Mouse (Mus musculus): ENCODE data around the gene Klhl35. TPM values are rescaled to one million over a fixed set of nuclear protein-coding genes. Genes with fewer than 3 reads are reported as not detected.

Gene Klhl35
- polyA plus RNA-seq, 1 experiment from 2014 or later: 0.84 TPM

DNA sequence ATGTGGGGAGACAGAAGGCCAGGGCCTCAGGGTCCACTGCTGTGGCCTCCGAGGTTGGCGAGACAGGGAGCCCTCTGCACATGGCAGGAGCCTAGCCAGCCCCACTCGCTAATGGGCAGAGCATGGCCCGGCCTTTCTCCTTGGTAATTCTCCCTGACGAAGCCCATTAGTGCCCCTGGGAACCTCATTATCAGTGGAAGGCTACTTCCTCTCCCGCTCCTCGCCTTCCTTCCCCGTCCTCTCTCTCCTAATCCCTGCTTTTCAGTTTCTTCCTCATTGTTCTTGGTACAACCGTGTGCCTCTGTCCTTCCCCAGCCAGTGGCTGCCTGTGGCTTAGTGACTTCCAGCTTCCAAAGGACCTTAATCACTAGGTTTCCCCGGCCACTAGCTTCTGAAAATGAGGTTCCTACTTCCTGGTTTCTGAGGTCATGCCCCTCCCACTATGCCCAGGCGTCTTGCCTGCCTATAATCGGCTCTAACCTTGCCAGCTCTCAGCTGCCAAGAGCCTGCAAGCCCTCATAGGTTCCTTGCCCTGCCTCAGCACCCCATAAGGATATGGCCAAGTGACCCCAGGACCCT, 31.0 kb upstream of the Klhl35 start:
- WGBS: 35% methylated on average over 12 of the region's 12 CpGs
- Histone ChIP-seq H3K27ac (no peak overlapping the region), H3K4me1 (peaks cover 31% of the 10 kb centered on the region), H3K9me3 (no peaks in the 10 kb centered on the region), H3K4me3 (no peak overlapping the region), H3K36me3 (no peaks in the 10 kb centered on the region), H3K4me2 (no peak overlapping the region), H3K27me3 (no peaks in the 10 kb centered on the region), H3K9ac (no peak overlapping the region)
- no peak for ATAC-seq (ENCODE audit: insufficient number of reproducible peaks, insufficient read depth, low FRiP score, low TSS enrichment, low read depth)

- Histone ChIP-seq H3K9me3 (no peaks in the 10 kb centered on the region), H3K4me3 (no peak overlapping the region), H3K27me3 (no peaks in the 10 kb centered on the region), H3K9ac (no peak overlapping the region), H3K4me2 (no peak overlapping the region), H3K27ac (no peak overlapping the region), H3K4me1 (peaks cover 32% of the 10 kb centered on the region), H3K36me3 (no peaks in the 10 kb centered on the region)
- ATAC-seq (ENCODE audit: insufficient number of reproducible peaks, insufficient read depth, low FRiP score, low TSS enrichment, low read depth): no peak
- 11% methylated on average over 4 of the region's 4 CpGs for WGBS
Measured at GRCm38 (mm10) chr7:99436530-99436929, 29.3 kb upstream of the Klhl35 start.

DNA sequence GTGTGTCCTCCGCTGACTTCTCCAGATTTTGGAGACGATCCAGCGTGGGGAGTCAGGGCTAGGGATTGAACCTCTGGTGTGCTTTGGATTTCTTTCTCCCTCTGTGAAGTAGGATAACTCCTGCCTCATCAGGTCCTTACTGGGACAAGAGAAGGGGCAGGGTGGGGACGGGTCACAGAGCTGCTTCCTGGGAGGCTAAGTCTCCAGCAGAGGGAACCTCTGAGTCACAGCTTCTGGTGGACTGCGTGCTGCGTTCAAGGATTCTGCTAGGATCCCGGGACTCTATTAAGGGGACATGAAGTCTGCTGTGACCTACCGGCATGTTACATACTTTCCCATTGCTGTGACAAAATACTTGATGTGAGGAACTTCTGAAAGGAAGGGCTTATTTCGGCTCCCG, 26.9 kb upstream of the Klhl35 start:
- H3K4me2 ChIP-seq: no peak overlapping the region
- peaks cover 30% of the 10 kb centered on the region for H3K4me1 ChIP-seq

DNA sequence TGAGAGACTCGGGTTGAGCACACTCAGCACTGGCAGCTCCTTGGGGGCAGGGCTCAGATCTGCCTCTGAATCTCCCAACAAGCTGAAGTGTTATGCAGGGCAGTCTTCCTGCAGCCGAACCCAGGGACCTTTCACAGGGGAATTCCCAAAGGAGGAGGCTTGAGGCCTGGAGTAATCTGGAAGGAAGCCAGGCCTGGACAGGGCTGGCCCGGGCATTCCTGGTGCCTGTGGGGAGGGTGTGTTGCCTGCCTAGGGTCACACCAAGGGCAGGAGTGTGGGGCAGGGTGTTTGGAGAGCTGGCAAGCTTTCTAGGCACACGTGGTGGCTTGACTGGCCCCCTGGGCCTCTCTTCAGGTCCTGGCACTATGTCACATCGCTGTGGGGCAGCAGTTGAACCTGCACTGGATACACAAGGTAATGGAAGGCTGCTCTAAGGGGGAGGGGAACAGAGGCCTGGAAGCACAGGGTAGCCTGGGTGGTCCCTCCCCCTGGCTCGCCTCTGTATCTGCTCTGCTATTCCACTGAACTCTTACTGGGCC, 24.2 kb upstream of the Klhl35 start:
- Histone ChIP-seq H3K4me3 (no peak overlapping the region), H3K36me3 (no peaks in the 10 kb centered on the region), H3K27me3 (no peaks in the 10 kb centered on the region), H3K9me3 (no peaks in the 10 kb centered on the region), H3K27ac (no peak overlapping the region), H3K9ac (peak overlapping the region; percentile 49; the same call in 1 of the 2 replicates), H3K4me2 (no peak overlapping the region), H3K4me1 (peaks cover 28% of the 10 kb centered on the region)
- 20% methylated on average over 6 of the region's 6 CpGs for WGBS
- ATAC-seq (ENCODE audit: insufficient number of reproducible peaks, insufficient read depth, low FRiP score, low TSS enrichment, low read depth): no peak

More for the DNA sequence above, 26.9 kb upstream of the Klhl35 start:
- Histone ChIP-seq H3K27me3 (no peaks in the 10 kb centered on the region), H3K4me3 (no peak overlapping the region), H3K36me3 (no peaks in the 10 kb centered on the region), H3K27ac (no peak overlapping the region), H3K9me3 (no peaks in the 10 kb centered on the region), H3K9ac (no peak overlapping the region)
- no peak for ATAC-seq (ENCODE audit: insufficient number of reproducible peaks, insufficient read depth, low FRiP score, low TSS enrichment, low read depth)
- 71% methylated on average over 10 of the region's 10 CpGs for WGBS

DNA sequence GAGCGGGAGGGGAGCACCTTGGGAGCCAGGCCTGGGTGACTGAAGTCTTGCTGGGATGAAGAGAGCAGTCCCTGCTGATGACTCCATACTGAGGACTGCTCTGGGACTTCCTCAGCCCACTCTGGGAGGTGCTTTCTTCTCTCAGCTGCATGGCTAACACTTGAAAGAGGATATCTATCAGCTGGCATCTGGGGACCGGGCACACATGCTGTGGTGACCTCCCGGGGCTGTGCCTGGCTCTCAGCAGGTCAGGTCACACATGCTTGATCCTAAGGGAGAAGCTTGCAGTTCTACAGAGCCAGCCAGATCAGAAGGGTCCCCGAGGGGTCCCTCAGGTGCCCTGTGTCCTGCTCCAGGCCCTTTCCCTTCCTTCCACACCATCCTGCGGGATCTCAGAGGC, 22.6 kb upstream of the Klhl35 start:
- Histone ChIP-seq H3K27ac (peak overlapping the region; percentile 22; the same call in 1 of the 2 replicates), H3K4me3 (no peak overlapping the region), H3K27me3 (no peaks in the 10 kb centered on the region), H3K36me3 (no peaks in the 10 kb centered on the region), H3K9me3 (no peaks in the 10 kb centered on the region), H3K4me1 (peaks cover 23% of the 10 kb centered on the region), H3K9ac (peak overlapping the region; percentile 32; the same call in 1 of the 2 replicates), H3K4me2 (no peak overlapping the region)
- no peak for ATAC-seq (ENCODE audit: insufficient number of reproducible peaks, insufficient read depth, low FRiP score, low TSS enrichment, low read depth)
- 51% methylated on average over 5 of the region's 5 CpGs for WGBS

- Histone ChIP-seq H3K4me3 (no peak overlapping the region), H3K4me1 (peaks cover 23% of the 10 kb centered on the region), H3K9ac (no peak overlapping the region), H3K9me3 (no peaks in the 10 kb centered on the region), H3K4me2 (no peak overlapping the region), H3K27me3 (no peaks in the 10 kb centered on the region), H3K27ac (no peak overlapping the region), H3K36me3 (no peaks in the 10 kb centered on the region)
- no peak for ATAC-seq (ENCODE audit: insufficient number of reproducible peaks, insufficient read depth, low FRiP score, low TSS enrichment, low read depth)
- 75% methylated on average over 6 of the region's 6 CpGs for WGBS
Measured at GRCm38 (mm10) chr7:99444012-99444411, 21.8 kb upstream of the Klhl35 start.

- no peak overlapping the region for H3K4me3 ChIP-seq
- no peaks in the 10 kb centered on the region for H3K36me3 ChIP-seq
- H3K27me3 ChIP-seq: no peaks in the 10 kb centered on the region
- no peak overlapping the region for H3K4me2 ChIP-seq
- H3K4me1 ChIP-seq: peaks cover 23% of the 10 kb centered on the region
- peak overlapping the region; percentile 55; the same call in 1 of the 2 replicates for H3K9ac ChIP-seq
- no peaks in the 10 kb centered on the region for H3K9me3 ChIP-seq
- no peak overlapping the region for H3K27ac ChIP-seq
- ATAC-seq (ENCODE audit: insufficient number of reproducible peaks, insufficient read depth, low FRiP score, low TSS enrichment, low read depth): no peak
- WGBS: 67% methylated on average over 2 of the region's 2 CpGs
Measured at GRCm38 (mm10) chr7:99445833-99446232, 20.0 kb upstream of the Klhl35 start.

- Histone ChIP-seq H3K4me3 (no peak overlapping the region), H3K4me1 (peaks cover 11% of the 10 kb centered on the region), H3K36me3 (no peaks in the 10 kb centered on the region), H3K4me2 (no peak overlapping the region), H3K9ac (no peak overlapping the region), H3K9me3 (no peaks in the 10 kb centered on the region), H3K27ac (no peak overlapping the region), H3K27me3 (no peaks in the 10 kb centered on the region)
- ATAC-seq (ENCODE audit: insufficient number of reproducible peaks, insufficient read depth, low FRiP score, low TSS enrichment, low read depth): no peak
- WGBS: 55% methylated on average over 5 of the region's 5 CpGs
Measured at GRCm38 (mm10) chr7:99447323-99447722, 18.5 kb upstream of the Klhl35 start.

DNA sequence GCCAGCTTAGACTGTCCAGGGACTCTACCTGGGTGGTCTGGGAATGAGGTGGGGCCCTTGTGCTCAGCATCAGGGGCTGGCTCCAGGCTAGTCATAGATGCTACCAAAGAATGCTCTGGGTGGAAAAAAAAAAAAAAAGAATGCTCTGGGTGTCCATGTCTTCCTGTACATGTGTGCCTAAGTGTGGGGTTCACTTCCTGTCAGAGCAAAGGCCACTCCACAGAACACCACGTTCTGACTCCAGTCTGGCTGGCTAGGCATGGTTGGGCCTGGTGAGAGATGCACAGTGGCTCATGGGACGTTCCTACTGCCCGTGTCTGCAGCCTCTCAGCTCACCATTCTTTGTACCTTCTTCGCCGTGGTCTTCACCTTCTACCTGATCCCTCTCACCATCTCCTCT, 17.2 kb upstream of the Klhl35 start:
- no peaks in the 10 kb centered on the region for H3K27me3 ChIP-seq
- no peak overlapping the region for H3K4me2 ChIP-seq
- no peak overlapping the region for H3K9ac ChIP-seq
- no peaks in the 10 kb centered on the region for H3K36me3 ChIP-seq
- WGBS: 68% methylated on average over 5 of the region's 5 CpGs
- H3K9me3 ChIP-seq: no peaks in the 10 kb centered on the region
- no peak overlapping the region for H3K4me3 ChIP-seq
- H3K27ac ChIP-seq: no peak overlapping the region
- peaks cover 7% of the 10 kb centered on the region for H3K4me1 ChIP-seq
- ATAC-seq (ENCODE audit: insufficient number of reproducible peaks, insufficient read depth, low FRiP score, low TSS enrichment, low read depth): no peak

- Histone ChIP-seq H3K4me2 (no peak overlapping the region), H3K36me3 (no peaks in the 10 kb centered on the region), H3K27ac (no peak overlapping the region), H3K4me3 (no peak overlapping the region), H3K4me1 (peaks cover 7% of the 10 kb centered on the region), H3K9ac (no peak overlapping the region), H3K9me3 (no peaks in the 10 kb centered on the region), H3K27me3 (no peaks in the 10 kb centered on the region)
- 71% methylated on average over 8 of the region's 8 CpGs for WGBS
- ATAC-seq (ENCODE audit: insufficient number of reproducible peaks, insufficient read depth, low FRiP score, low TSS enrichment, low read depth): no peak
Measured at GRCm38 (mm10) chr7:99449063-99449462, 16.7 kb upstream of the Klhl35 start.

DNA sequence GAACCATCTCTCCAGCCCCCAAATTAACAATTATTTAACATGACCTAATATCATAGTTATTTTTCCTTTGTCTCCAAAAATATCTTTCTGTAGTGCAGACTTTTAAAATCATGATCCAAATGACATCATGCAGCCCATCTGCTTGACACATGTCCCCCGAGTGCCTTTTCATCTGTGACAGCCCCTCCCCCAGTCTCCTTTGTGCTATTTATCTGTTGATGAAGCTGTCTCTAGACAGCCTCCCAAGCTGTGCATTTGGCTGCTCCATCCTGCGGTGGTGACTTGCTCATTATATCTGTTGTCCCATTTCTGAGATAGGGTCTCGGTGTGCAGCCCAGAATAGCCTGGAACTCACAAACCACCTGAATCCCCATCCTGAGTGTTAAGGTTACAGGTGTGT, 16.1 kb upstream of the Klhl35 start:
- Histone ChIP-seq H3K4me2 (no peak overlapping the region), H3K4me1 (peaks cover 7% of the 10 kb centered on the region), H3K36me3 (no peaks in the 10 kb centered on the region), H3K9ac (no peak overlapping the region), H3K9me3 (no peaks in the 10 kb centered on the region), H3K4me3 (no peak overlapping the region), H3K27me3 (no peaks in the 10 kb centered on the region), H3K27ac (no peak overlapping the region)
- no peak for ATAC-seq (ENCODE audit: insufficient number of reproducible peaks, insufficient read depth, low FRiP score, low TSS enrichment, low read depth)
- 57% methylated on average over 3 of the region's 3 CpGs for WGBS

GRCm38 (mm10) chr7:99450703-99451102, 15.1 kb upstream of the Klhl35 start:
- no peak overlapping the region for H3K4me2 ChIP-seq
- no peaks in the 10 kb centered on the region for H3K27me3 ChIP-seq
- no peak overlapping the region for H3K4me3 ChIP-seq
- H3K9ac ChIP-seq: no peak overlapping the region
- no peaks in the 10 kb centered on the region for H3K9me3 ChIP-seq
- H3K4me1 ChIP-seq: peaks cover 3% of the 10 kb centered on the region
- H3K36me3 ChIP-seq: no peaks in the 10 kb centered on the region
- no peak for ATAC-seq (ENCODE audit: insufficient number of reproducible peaks, insufficient read depth, low FRiP score, low TSS enrichment, low read depth)
- H3K27ac ChIP-seq: no peak overlapping the region
- 0% methylated on average over 3 of the region's 3 CpGs for WGBS
